Mouse (Mus musculus) neural tube, embryonic 11.5 days (tissue): ENCODE measurements around the gene Tmem182. TPM values are rescaled to one million over a fixed set of nuclear protein-coding genes. Genes with fewer than 3 reads are reported as not detected.

Source experiments
- ATAC-seq: fragments of 200-750 bp; cut with Nextera tagmentation; 2 replicates; pipeline ENCODE4 v1.8.0; 2017; ENCODE audit warnings: moderate number of reproducible peaks, mild to moderate bottlenecking, moderate TSS enrichment, moderate library complexity; ENCODE audit not compliant: insufficient read depth, low FRiP score, low TSS enrichment
- DNase-seq: peaks from one replicate; pipeline ENCODE4 v3.0.0-alpha.2; 2015; ENCODE audit warnings: low spot score
- H3K27ac ChIP-seq: fragments of 300-500 bp; sonication (generic); 2 replicates; pipeline ENCODE4 v1.5.1; 2014; ENCODE audit warnings: low read depth, mild to moderate bottlenecking, low read length
- H3K27me3 ChIP-seq: fragments of 300-500 bp; sonication (generic); 2 replicates; pipeline ENCODE4 v1.6.1; 2014; ENCODE audit warnings: mild to moderate bottlenecking, low read length, mixed read lengths; ENCODE audit not compliant: control insufficient read depth, insufficient read depth
- H3K36me3 ChIP-seq: fragments of 300-500 bp; sonication (generic); 2 replicates; pipeline ENCODE4 v1.6.1; 2014; ENCODE audit warnings: mild to moderate bottlenecking, low read length, moderate library complexity, mixed read lengths; ENCODE audit not compliant: control insufficient read depth, insufficient read depth
- H3K4me1 ChIP-seq: fragments of 300-500 bp; sonication (generic); 2 replicates; pipeline ENCODE4 v1.6.1; 2014; ENCODE audit warnings: low read length, mixed read lengths; ENCODE audit not compliant: control insufficient read depth, insufficient read depth
- H3K4me2 ChIP-seq: fragments of 300-500 bp; sonication (generic); 2 replicates; pipeline ENCODE4 v1.6.1; 2014; ENCODE audit warnings: low read depth, mild to moderate bottlenecking, moderate library complexity
- H3K4me3 ChIP-seq: fragments of 300-500 bp; sonication (generic); 2 replicates; pipeline ENCODE4 v1.5.1; 2014; ENCODE audit warnings: low read depth, low read length
- H3K9ac ChIP-seq: fragments of 300-500 bp; sonication (generic); 2 replicates; pipeline ENCODE4 v1.6.1; 2014; ENCODE audit warnings: mild to moderate bottlenecking, low read length
- H3K9me3 ChIP-seq: fragments of 300-500 bp; sonication (generic); 2 replicates; pipeline ENCODE4 v1.6.1; 2016; ENCODE audit warnings: low read length; ENCODE audit not compliant: control insufficient read depth
- WGBS: fragments of 180-500 bp; shearing (Covaris S2); extraction: QIAGEN DNeasy Blood & Tissue Kit; methylation state at CpG from one replicate; pipeline ENCODE4 v1.1.7; 2014; 5-methylcytosine and 5-hydroxymethylcytosine counted together
- polyA plus RNA-seq: library from polyadenylated mRNA; unstranded; fragments of >200 nt; fragmentation: Nextera tagmentation; extraction: Ambion mirVana; gene quantifications from 2 replicates; pipeline ENCODE4 v1.2.1, GENCODE M21; 2014

Gene Tmem182
- polyA plus RNA-seq = 1.4 and 1.7 TPM in 2 replicates

GRCm38 (mm10) chr1:40805351-40805750 is at the start of gene Tmem182:
Tmem182 (plus strand) TSS chr1:40805601.
- no peak within 1 kb of the TSS for H3K4me2 ChIP-seq
- H3K27ac ChIP-seq = no peak within 1 kb of the TSS
- H3K4me3 ChIP-seq = no peak within 1 kb of the TSS
- no peaks in the 10 kb centered on the region for H3K27me3 ChIP-seq
- no peaks in the 10 kb centered on the region for H3K9me3 ChIP-seq
- ATAC-seq = no peak
- no peak within 1 kb of the TSS for H3K9ac ChIP-seq
- 74% methylated on average over 9 of the region's 9 CpGs for WGBS
- no peaks in the 10 kb centered on the region for H3K36me3 ChIP-seq
- DNase-seq = no peak
- H3K4me1 ChIP-seq = no peaks in the 10 kb centered on the region

DNA sequence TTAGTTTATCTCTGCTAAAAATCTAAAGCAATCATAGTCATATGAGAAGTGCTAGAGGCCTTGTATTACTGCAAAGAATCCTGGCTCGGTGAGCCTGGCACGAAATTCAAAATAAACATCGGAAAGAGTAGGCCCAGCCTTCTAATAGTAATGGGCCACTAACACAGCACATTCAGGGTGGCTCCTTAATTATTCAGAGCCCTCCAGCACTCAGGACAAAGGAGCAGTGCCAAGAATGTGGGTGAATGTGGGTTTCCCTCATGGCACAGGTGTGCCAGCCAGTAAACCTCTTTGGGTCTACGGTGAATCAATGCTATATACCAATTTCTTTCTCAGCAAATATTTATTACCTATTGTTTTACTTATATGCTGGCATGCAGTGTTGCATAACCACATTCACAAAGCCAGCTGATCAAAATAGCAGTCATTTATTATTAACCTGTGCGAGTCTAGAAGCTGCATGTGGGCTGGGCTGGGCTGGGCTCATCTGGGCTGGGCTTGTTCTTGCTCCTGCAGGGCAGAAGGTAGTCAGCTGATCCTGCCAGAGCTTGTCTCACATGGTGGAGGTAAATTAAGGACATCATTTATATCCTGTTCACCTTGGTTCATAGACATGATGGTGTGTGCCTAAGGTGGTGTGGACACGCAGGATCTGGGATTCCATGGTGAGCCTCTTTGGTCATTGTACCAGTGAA is 45.5 kb upstream of the Tmem182 start:
- no peak for ATAC-seq
- WGBS = 91% methylated on average over 6 of the region's 6 CpGs
- Histone ChIP-seq H3K4me1 (no peaks in the 10 kb centered on the region), H3K4me2 (no peak overlapping the region), H3K27me3 (no peaks in the 10 kb centered on the region), H3K36me3 (no peaks in the 10 kb centered on the region), H3K9me3 (no peaks in the 10 kb centered on the region), H3K27ac (no peak overlapping the region), H3K9ac (no peak overlapping the region), H3K4me3 (no peak overlapping the region)
- DNase-seq = no peak

- ATAC-seq = no peak
- H3K27ac ChIP-seq = no peak overlapping the region
- H3K27me3 ChIP-seq = no peaks in the 10 kb centered on the region
- H3K4me1 ChIP-seq = no peaks in the 10 kb centered on the region
- H3K9me3 ChIP-seq = no peaks in the 10 kb centered on the region
- DNase-seq = no peak
- WGBS = 91% methylated on average over 1 of the region's 1 CpGs
- H3K4me3 ChIP-seq = no peak overlapping the region
- H3K4me2 ChIP-seq = no peak overlapping the region
- no peaks in the 10 kb centered on the region for H3K36me3 ChIP-seq
- no peak overlapping the region for H3K9ac ChIP-seq
These were observed 41.4 kb upstream of the Tmem182 start for GRCm38 (mm10) chr1:40764042-40764441.

GRCm38 (mm10) chr1:40764701-40765275 is 40.6 kb upstream of the Tmem182 start:
- ATAC-seq = no peak
- 46% methylated on average over 15 of the region's 15 CpGs for WGBS

GRCm38 (mm10) chr1:40765521-40765920 is 39.9 kb upstream of the Tmem182 start:
- DNase-seq (no peak), ATAC-seq (no peak)
- no peaks in the 10 kb centered on the region for H3K36me3 ChIP-seq
- no peak overlapping the region for H3K4me3 ChIP-seq
- 85% methylated on average over 12 of the region's 12 CpGs for WGBS
- no peaks in the 10 kb centered on the region for H3K27me3 ChIP-seq
- no peaks in the 10 kb centered on the region for H3K9me3 ChIP-seq
- no peaks in the 10 kb centered on the region for H3K4me1 ChIP-seq
- no peak overlapping the region for H3K4me2 ChIP-seq
- H3K9ac ChIP-seq = no peak overlapping the region
- H3K27ac ChIP-seq = no peak overlapping the region

More at GRCm38 (mm10) chr1:40764701-40765275, 40.6 kb upstream of the Tmem182 start:
- no peak overlapping the region for H3K4me2 ChIP-seq
- no peak overlapping the region for H3K4me3 ChIP-seq
- H3K4me1 ChIP-seq = no peaks in the 10 kb centered on the region
- no peak overlapping the region for H3K27ac ChIP-seq
- no peak for DNase-seq
- H3K27me3 ChIP-seq = no peaks in the 10 kb centered on the region
- H3K9ac ChIP-seq = no peak overlapping the region
- no peaks in the 10 kb centered on the region for H3K36me3 ChIP-seq
- H3K9me3 ChIP-seq = no peaks in the 10 kb centered on the region

- DNase-seq (no peak), ATAC-seq (no peak)
- H3K27me3 ChIP-seq = no peaks in the 10 kb centered on the region
- no peak overlapping the region for H3K4me3 ChIP-seq
- no peak overlapping the region for H3K4me2 ChIP-seq
- no peak overlapping the region for H3K27ac ChIP-seq
- H3K36me3 ChIP-seq = no peaks in the 10 kb centered on the region
- no peaks in the 10 kb centered on the region for H3K4me1 ChIP-seq
- no peak overlapping the region for H3K9ac ChIP-seq
- H3K9me3 ChIP-seq = no peaks in the 10 kb centered on the region
- 84% methylated on average over 18 of the region's 18 CpGs for WGBS
These were observed 37.8 kb upstream of the Tmem182 start for GRCm38 (mm10) chr1:40767588-40767987.

DNA sequence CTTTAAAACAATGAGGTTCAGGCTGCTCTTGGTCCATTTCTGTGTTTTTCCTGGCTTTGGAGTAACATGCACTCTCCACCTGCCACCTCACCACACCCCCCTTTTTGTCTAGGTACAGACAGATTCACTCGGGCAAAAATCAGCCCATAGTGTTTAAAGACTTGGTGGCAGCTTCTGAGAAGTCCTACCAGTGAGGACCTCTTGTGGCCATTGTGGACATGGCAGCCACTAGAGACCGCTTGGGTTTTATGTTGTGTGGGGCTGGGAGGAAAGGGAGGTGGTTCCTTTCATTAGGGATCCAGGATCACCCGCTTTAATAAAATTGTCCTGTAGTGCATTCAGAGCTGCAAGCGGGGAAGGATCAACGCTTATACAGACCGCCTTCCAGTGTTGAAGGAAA is 36.8 kb upstream of the Tmem182 start:
- Histone ChIP-seq H3K4me2 (no peak overlapping the region), H3K9ac (no peak overlapping the region), H3K9me3 (no peaks in the 10 kb centered on the region), H3K36me3 (no peaks in the 10 kb centered on the region), H3K4me3 (no peak overlapping the region), H3K27ac (no peak overlapping the region), H3K4me1 (no peaks in the 10 kb centered on the region), H3K27me3 (no peaks in the 10 kb centered on the region)
- DNase-seq = peak; percentile 70
- ATAC-seq = no peak
- WGBS = 34% methylated on average over 6 of the region's 6 CpGs

DNA sequence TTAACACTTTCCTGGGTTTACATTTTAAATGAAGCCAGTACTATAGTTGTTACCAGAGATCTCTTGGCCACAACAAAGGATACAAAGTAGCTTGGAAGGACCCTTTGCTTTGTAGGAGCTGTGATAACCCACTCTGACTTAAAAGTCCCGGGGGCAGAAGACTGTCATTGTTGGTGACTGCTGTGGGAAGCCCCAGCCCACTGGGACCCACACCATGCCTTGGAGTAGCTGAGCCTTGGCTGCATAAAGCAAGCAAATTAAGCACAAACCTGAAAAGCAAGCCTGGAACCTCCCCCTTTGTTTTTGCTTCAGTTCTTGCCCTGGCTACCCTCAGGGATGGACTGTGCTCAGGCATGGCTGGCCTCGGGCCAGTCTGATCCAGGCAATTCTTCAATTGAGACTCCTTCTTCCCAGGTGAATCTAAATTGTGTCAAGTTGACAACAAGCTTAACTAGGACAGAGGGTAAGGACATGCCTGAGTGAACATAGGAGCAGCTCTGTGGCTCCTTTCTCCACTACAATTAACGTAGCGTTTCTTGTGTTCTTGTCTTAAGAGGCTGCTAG is 36.0 kb upstream of the Tmem182 start:
- no peaks in the 10 kb centered on the region for H3K27me3 ChIP-seq
- no peaks in the 10 kb centered on the region for H3K9me3 ChIP-seq
- H3K4me2 ChIP-seq = no peak overlapping the region
- ATAC-seq (no peak), DNase-seq (no peak)
- 71% methylated on average over 4 of the region's 4 CpGs for WGBS
- H3K36me3 ChIP-seq = no peaks in the 10 kb centered on the region
- no peak overlapping the region for H3K4me3 ChIP-seq
- no peaks in the 10 kb centered on the region for H3K4me1 ChIP-seq
- no peak overlapping the region for H3K27ac ChIP-seq
- H3K9ac ChIP-seq = no peak overlapping the region
